Mouse (Mus musculus) kidney, postnatal 36 days (tissue): Measurements from ENCODE around the gene Esm1.
A peak's percentile ranks its signal among the peaks of the same experiment; 100 is the strongest.
"Not testable (repeated sequence)": the region's sequence is repeated elsewhere in the genome, so short reads cannot be mapped to it uniquely, and the experiment has no call there.

Experiments
- DNase-seq, 2 experiments: peaks; one replicate each; pipeline ENCODE4 v3.0.0; 2021 to 2022; ENCODE audit warnings: mixed read lengths in 2 of 2

Gene Esm1

GRCm38 (mm10) chr13:113227666-113228463 is 18.4 kb downstream of the Esm1 start:
- DNase-seq: peak in 1 of 2 experiments; percentile 49

DNA sequence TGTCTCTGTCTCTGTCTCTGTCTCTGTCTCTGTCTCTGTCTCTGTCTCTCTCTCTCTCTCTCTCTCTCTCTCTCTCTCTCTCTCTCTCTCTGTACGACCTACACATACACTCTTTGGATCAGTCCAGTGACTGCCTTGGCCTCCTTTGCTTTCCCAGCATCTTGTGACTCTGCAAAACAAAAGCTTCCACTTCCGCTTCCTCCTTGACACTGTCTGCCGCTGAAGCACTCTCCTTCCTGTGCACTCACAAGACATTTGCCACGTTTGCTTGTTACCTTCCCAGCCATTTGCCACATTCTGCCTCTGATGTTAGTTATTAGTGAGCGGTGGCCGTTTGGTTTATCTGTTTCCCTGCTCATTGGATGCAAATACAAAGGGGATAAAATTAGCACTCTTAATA is 32.7 kb downstream of the Esm1 start:
- peak in 1 of 2 experiments; percentile 14 for DNase-seq

- DNase-seq: peak; percentile 16 to 47
These were observed 35.6 kb downstream of the Esm1 start for GRCm38 (mm10) chr13:113245025-113245424.

DNA sequence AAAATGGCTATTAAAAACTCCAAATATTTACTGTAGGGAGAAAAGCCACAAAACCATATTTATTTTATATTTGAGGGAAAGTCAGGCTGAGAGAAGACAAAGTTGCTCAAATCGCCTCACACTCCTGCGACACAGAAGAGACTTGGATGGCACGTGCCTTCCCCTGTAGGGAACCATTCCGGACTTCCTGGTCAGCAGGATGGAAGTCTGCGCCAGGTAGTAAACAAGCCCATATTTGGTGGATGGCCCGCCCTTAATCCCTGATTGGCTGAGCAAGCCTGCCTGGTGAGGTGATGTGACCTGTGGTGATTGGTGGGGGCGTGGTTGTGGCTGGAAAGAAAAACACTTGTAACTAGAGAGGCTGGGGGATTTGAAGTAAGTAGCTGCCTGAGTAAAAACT is 43.1 kb downstream of the Esm1 start:
- DNase-seq: not testable (repeated sequence)

DNA sequence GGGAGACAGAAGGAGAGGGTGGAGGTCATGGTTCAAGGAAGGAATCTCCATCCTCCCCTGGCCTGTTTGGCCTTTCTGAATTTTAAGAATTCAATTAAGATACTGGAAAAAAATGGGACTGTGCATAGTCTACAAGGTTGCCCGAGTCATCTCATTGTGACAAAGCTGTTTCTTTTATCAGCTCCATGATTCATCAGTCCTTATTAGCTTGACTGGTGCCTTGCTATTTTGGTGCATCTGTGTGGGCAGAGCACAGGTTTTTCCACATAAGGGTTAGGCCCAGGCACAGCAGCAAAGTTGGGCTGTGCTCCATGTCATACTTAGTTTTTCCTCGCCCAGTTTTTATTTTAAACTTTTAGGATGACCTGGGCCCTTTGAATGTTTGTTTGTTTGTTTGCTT is 47.3 kb downstream of the Esm1 start:
- DNase-seq: no peak

DNA sequence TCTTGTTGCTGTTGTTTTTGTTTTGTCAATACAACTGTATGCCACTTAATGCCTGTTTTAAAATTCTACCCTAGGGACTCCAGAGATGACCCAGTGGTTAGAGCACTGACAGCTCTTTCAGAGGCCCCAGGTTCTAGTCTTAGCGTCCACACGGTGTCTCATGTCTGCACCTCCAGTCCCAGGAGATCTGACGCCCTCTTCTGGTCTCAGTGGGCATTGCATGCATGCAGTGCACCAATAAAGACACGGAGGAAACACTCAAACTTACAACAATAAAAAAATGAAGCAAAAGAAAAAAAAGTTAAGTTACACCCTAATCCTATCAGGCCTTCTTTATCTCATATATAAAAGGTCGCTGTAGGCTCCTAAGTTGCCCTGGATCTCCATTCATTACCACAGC is 47.7 kb downstream of the Esm1 start:
- peak in 1 of 2 experiments; percentile 46 for DNase-seq

DNA sequence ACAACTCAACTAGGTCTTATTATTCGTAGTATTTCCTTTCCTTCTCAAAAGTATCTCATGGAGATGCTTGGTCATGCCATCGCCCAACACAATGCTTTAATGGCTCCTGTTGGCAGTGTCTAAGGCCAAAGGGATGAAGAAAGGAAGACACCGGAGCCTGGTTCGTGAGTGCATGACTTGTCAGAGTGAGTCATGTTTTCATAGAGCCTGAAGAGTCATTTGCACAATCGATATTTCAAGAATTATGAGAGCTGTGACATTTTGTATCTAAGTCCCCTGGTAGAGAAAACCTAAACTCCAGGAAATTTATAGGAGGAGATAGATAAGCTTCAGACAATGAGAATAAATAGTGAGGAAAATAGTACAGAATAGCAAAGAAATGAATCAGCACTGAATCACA is 49.8 kb downstream of the Esm1 start:
- no peak for DNase-seq

- DNase-seq: no peak
These were observed 53.4 kb downstream of the Esm1 start for GRCm38 (mm10) chr13:113262822-113263221.

GRCm38 (mm10) chr13:113265257-113265656 is 55.8 kb downstream of the Esm1 start:
- peak; percentile 24 to 82 for DNase-seq

DNA sequence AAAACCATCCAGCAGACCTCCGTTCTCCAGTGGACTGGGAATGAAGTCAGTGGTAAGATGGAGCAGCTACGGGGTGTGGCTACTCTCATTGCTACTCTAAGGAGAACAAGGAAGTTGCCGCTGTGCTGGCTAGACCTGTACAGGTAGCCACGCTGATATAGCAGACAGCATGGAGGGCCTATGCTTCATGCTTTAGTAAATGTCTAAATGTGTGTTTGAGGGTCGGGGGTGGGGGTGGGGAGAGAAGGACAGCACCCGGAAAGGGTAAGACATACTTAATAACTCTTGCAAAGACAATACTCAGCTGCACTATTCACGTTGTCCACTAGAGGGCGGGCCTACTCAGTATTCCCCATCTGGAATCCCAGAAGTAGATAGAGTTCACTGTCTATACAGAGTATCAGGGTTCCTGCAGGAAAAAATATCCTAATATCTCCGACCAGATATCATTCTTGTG is 57.1 kb downstream of the Esm1 start:
- DNase-seq: peak; percentile 69 to 88

DNA sequence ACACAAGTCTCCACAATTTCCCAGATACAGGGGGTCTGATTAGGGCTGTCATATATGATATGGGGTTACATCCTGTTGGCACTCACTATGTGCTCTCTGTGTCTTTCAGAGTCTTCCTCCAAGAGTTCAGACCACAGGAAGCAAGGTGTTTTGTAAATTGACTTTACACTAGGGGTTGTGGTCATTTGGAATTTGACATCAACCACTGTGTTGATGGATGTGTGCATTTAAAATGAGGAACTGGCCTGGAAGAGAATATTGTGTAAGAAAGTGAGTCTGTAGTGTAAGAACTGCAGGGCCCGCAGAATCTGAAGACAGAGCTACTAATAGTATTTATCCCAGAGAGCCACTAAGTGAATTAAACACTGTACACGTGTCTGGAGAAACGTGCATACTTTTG is 57.7 kb downstream of the Esm1 start:
- no peak for DNase-seq
